Mouse (Mus musculus): ENCODE measurements around the gene Plekhh1.

- no peak for TF ChIP-seq CTCF (IDR thresholded peaks at IDR 0.05; ENCODE audit: low read depth)
- no peak for TF ChIP-seq EP300 (IDR thresholded peaks at IDR 0.05; ENCODE audit: low read depth)
These were observed 46.8 kb upstream of the Plekhh1 start for GRCm38 (mm10) chr12:78981938-78982825.

Measured in liver, embryonic 14.5 days (tissue).